Mouse (Mus musculus): Measurements from ENCODE around the gene Taf11. TPM values are rescaled to one million over a fixed set of nuclear protein-coding genes. Genes with fewer than 3 reads are reported as not detected.
A peak's percentile ranks its signal among the peaks of the same experiment; 100 is the strongest.

Taf11 gene
- total RNA-seq, 4 experiments from 2014 or later: 40.6 to 47.8 (median 46.2) TPM

GRCm38 (mm10) chr17:27922174-27922712 is 12.6 kb upstream of the Taf11 start:
- no peak for DNase-seq (ENCODE audit: low spot score in 2 of 2)

- no peak for DNase-seq (ENCODE audit: low spot score in 2 of 2)
Observed at GRCm38 (mm10) chr17:27920676-27921075, 11.0 kb upstream of the Taf11 start.

GRCm38 (mm10) chr17:27916366-27916765 is 6.7 kb upstream of the Taf11 start:
- DNase-seq (ENCODE audit: low spot score in 2 of 2): no peak

GRCm38 (mm10) chr17:27914742-27915141 is 5.1 kb upstream of the Taf11 start:
- DNase-seq (ENCODE audit: low spot score in 2 of 2): no peak

GRCm38 (mm10) chr17:27911371-27911770 is 1.7 kb upstream of the Taf11 start:
- no peak for DNase-seq (ENCODE audit: low spot score in 2 of 2)

- peak; percentile 67 to 68 for DNase-seq (ENCODE audit: low spot score in 2 of 2)
Observed at GRCm38 (mm10) chr17:27908888-27909621, 589 bp downstream of the Taf11 start, which contains the start of gene Anks1. Anks1 (plus strand) TSS chr17:27909306.

- DNase-seq (ENCODE audit: low spot score in 2 of 2): no peak
Observed at GRCm38 (mm10) chr17:27908206-27908887, 1.3 kb downstream of the Taf11 start.

GRCm38 (mm10) chr17:27907512-27908205 is 2.0 kb downstream of the Taf11 start:
- peak; percentile 91 to 98 for DNase-seq (ENCODE audit: low spot score in 2 of 2)

GRCm38 (mm10) chr17:27886499-27887210 is 23.0 kb downstream of the Taf11 start:
- no peak for DNase-seq (ENCODE audit: low spot score in 2 of 2)

GRCm38 (mm10) chr17:27883994-27884393 is 25.6 kb downstream of the Taf11 start:
- DNase-seq (ENCODE audit: low spot score in 2 of 2): no peak

GRCm38 (mm10) chr17:27883129-27883528 is 26.5 kb downstream of the Taf11 start:
- DNase-seq (ENCODE audit: low spot score in 2 of 2): no peak

GRCm38 (mm10) chr17:27881518-27881917 is 28.1 kb downstream of the Taf11 start:
- DNase-seq (ENCODE audit: low spot score in 2 of 2): no peak

- DNase-seq (ENCODE audit: low spot score in 2 of 2): no peak
Observed at GRCm38 (mm10) chr17:27874510-27874909, 35.1 kb downstream of the Taf11 start.

GRCm38 (mm10) chr17:27873583-27873982 is 36.1 kb downstream of the Taf11 start:
- DNase-seq (ENCODE audit: low spot score in 2 of 2): no peak

GRCm38 (mm10) chr17:27871851-27872250 is 37.8 kb downstream of the Taf11 start:
- DNase-seq (ENCODE audit: low spot score in 2 of 2): peak in 1 of 2 experiments; percentile 22

GRCm38 (mm10) chr17:27866737-27867136 is 42.9 kb downstream of the Taf11 start:
- DNase-seq (ENCODE audit: low spot score in 2 of 2): no peak

- DNase-seq (ENCODE audit: low spot score in 2 of 2): no peak
Observed at GRCm38 (mm10) chr17:27865461-27865860, 44.2 kb downstream of the Taf11 start.

GRCm38 (mm10) chr17:27859131-27859530 is 50.5 kb downstream of the Taf11 start:
- DNase-seq (ENCODE audit: low spot score in 2 of 2): no peak

GRCm38 (mm10) chr17:27857649-27858475 is 51.8 kb downstream of the Taf11 start:
- DNase-seq (ENCODE audit: low spot score in 2 of 2): no peak

Measured in left cerebral cortex, adult 8-10 months (tissue).